Mouse (Mus musculus): ENCODE measurements around the gene Slc22a23.

Gene Slc22a23

DNA sequence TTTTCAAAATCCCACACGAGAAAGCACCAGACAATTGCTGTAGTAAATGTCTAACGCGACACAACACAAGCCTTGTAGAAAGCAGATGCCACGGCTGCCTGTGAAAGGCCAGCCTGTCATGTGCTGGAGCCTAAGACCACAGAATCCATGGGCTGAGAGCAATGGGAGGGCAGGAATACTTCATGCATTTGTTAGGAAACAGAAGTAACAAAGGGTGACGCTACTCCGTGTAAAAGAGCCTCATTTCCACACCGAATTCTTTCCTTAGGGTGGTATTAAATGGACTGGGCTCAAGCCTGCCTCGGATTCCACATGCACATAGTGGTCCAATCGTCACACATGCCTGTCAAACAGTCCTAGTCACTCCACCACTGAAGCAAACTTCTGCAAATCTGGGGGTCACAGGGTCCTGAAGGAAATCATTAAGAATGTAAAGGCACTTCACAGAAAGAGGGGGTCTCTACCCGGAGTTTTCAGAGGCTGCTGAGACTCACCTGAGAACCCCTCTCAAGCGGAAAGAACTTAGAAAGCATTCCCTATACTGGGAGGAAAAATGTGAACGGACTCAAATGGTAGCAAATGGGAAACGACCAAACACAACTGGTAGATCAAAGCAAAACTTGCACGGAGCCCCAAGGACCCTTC, 106.2 kb downstream of the Slc22a23 start:
- in situ Hi-C loops (cut with MboI, MseI), result no loop called here

- in situ Hi-C loops (cut with MboI, MseI), result no loop called here
Observed at GRCm38 (mm10) chr13:34235056-34235455, 109.9 kb downstream of the Slc22a23 start.

GRCm38 (mm10) chr13:34234439-34234838, 110.5 kb downstream of the Slc22a23 start:
- in situ Hi-C loops (cut with MboI, MseI), result no loop called here

- in situ Hi-C loops (cut with MboI, MseI), result no loop called here
Observed at GRCm38 (mm10) chr13:34232992-34233391, 112.0 kb downstream of the Slc22a23 start.

DNA sequence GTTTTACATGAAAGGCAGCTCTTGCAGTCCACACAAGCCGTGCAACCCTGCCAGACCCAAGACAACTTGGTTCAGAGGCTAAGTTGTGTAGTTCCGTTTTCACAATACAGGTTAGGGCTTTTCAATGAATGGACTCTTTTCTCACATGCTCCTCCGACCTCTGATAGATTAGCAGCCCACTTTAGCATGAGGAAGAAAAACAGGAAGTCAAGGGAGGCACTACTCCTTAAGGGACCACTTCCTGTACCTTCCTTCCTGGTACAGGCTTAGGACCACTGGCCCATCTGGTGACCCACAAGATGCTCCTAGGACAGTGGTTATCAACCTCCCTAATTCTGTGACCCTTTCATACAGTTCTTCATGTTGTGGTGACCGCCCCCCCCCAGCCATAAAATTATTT, 116.1 kb downstream of the Slc22a23 start:
- in situ Hi-C loops (cut with MboI, MseI), result no loop called here

GRCm38 (mm10) chr13:34227720-34228661, 117.0 kb downstream of the Slc22a23 start:
- in situ Hi-C loops (cut with MboI, MseI), result no loop called here

DNA sequence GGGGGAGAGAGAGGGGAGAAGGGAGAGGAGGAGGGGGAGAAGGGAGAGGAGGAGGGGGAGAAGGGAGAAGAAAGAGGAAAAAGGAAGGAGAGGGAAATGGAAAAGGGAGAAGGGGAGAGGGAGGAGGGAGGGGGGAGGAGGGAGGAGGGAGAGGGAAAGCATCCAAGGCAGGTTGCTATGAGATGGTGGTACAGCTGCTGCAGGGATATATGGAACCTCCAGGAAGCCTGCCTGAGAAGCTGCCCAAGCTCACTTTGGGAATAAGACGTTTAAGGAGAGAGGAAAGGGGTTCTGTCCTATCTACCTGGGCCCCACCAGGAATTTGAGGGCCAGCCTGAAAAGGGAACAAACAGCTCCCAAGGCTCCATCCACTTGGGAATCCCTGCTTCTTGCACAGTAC, 118.0 kb downstream of the Slc22a23 start:
- in situ Hi-C loops (cut with MboI, MseI), result no loop called here

DNA sequence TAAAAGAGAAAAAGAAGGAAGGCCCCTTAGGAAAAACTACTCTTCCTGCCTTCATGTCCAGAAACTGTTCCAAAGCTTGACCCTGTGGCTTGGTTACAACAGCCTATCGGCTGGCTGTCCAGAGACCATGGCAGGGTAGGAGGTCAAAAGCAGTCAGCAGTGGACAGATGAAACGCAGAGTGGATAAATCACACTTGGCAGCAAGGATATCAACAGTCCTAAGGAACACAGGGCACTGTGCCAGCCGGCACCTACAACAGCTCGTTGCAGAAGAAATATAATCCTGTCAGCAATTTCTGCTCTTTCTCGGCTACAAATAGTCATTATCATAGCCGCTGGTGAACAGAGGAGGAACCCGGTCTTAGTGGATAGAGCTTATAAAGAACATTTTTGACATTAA, 122.0 kb downstream of the Slc22a23 start:
- in situ Hi-C loops (cut with MboI, MseI), result no loop called here

GRCm38 (mm10) chr13:34219728-34220127, 125.3 kb downstream of the Slc22a23 start:
- in situ Hi-C loops (cut with MboI, MseI), result no loop called here

DNA sequence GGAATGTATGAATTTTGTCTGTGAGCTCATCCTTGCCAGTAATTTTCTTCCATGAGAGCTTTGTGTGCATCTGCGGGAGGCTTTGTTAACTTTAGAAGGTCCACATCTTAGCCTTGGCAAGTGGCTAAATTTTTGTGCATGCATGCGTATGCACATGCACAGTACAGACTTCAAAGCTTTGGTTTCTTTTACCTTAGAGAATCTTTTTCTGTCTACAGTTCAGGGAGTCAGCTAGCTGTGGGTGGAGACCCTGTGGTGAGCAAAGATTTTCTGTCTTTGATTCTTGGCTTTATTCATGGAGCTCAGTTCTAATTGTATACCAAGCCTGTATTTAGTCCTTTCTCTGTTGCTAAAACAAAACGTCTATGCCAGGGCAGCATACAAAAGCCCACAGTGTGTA, 126.2 kb downstream of the Slc22a23 start:
- in situ Hi-C loops (cut with MboI, MseI), result no loop called here

GRCm38 (mm10) chr13:34214855-34215254, 130.1 kb downstream of the Slc22a23 start:
- in situ Hi-C loops (cut with MboI, MseI), result no loop called here

- in situ Hi-C loops (cut with MboI, MseI), result no loop called here
Observed at GRCm38 (mm10) chr13:34212735-34213212, 132.2 kb downstream of the Slc22a23 start.

- in situ Hi-C loops (cut with MboI, MseI), result no loop called here
Observed at GRCm38 (mm10) chr13:34211261-34211775, 133.7 kb downstream of the Slc22a23 start.

GRCm38 (mm10) chr13:34207714-34208470, 137.1 kb downstream of the Slc22a23 start:
- in situ Hi-C loops (cut with MboI, MseI), result no loop called here

GRCm38 (mm10) chr13:34205216-34205615, 139.8 kb downstream of the Slc22a23 start:
- in situ Hi-C loops (cut with MboI, MseI), result no loop called here

DNA sequence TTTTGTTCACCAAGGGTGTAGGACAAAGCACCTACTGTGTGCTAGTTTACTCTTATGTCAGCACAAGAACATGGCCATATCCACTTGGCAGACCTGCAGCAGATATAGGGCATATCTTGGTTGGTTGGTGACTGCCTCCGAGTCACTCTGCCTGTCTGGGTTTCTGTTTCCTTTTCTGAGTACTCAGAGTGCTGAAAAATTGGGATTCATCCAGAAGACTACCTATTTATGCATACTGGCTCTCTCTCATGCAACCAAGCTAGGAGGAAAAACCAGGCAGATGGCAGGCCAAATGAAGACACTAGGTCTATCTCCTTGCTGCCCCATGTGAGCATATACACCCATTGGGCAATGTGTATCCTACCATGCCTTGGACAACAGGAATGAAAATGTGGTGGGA, 149.3 kb downstream of the Slc22a23 start:
- in situ Hi-C loops (cut with MboI, MseI), result no loop called here

DNA sequence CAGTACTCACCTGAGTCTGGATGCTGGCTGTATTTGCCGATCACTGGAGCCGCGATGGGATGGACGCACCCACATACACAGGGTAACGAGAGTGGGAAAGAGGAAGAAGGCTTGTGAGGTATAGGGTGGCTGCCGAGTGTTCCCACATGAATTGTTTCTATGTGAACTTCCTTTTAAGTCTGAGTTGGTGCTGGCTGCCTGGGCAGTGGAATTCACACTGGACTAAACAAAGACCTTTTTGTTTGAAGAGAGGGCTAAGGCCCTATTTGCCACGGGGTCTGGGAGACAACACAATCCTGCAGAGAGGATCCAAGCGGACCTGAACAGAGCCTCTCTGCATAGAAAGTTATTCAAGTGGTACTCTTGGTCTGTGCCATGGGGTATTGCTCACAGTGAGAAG, 151.6 kb downstream of the Slc22a23 start:
- in situ Hi-C loops (cut with MboI, MseI), result no loop called here

DNA sequence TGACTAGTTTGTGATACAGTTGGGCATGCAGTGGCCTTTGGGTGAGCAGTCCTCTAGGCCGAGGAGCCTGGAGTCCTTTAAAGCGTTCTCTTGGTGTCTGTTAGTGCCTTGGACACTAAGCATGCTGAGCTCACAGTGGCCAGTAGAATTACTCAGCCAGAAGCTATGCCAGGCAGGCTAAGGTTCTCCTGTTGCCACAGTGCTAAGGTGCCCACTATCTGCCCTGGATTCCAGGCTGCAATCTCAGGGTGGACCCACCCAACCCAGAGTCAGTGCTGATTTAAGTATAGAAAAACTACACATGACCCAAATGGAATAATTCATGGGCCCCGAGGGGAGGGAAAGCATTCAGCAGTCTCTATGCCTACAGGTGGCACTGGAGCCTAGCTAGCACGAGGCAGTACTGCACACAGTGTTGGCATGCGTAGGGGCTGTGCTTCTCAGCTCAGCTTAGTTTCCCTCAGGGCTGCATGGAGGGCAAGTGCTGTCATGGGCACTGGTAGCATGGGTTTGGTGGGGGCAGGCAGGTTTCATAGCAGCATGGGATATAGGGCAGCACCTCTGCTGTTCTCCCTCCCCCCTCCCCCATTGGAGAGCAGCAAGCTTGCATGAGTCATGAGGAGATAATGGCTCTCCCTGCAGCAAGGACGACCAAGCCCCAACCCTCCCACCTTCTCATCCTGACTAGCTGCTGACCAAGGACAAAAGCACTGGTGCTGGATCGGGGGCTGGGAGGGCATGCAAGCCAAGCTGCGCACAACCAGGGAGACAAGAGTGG, 152.4 kb downstream of the Slc22a23 start:
- in situ Hi-C loops (cut with MboI, MseI), result no loop called here

GRCm38 (mm10) chr13:34187571-34187970, 157.4 kb downstream of the Slc22a23 start:
- in situ Hi-C loops (cut with MboI, MseI), result loop anchor here (10.0 kb wide), 1 partner anchor 677 kb away; no protein-coding TSS in a partner anchor

DNA sequence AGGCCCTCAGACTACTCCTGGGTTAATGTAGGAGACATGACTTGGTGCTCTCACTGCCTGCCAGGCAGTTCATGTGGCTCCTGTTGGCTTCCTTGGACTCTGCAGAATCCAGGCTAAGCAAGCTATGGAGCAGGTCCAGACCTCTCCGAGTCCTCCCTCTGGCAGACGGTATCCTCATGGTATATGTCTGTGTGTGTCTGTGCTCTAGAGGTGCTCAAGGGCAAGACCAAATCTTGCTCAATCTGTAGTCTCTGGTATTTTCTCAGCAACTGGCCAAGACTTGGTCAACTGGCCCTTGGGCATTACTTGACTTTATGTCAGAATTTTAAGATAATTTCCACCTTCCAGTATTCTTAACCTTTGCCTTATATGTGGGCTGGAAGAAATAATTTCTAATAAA, 159.6 kb downstream of the Slc22a23 start:
- in situ Hi-C loops (cut with MboI, MseI), result loop anchor here (10.0 kb wide), 1 partner anchor 679 kb away; no protein-coding TSS in a partner anchor

DNA sequence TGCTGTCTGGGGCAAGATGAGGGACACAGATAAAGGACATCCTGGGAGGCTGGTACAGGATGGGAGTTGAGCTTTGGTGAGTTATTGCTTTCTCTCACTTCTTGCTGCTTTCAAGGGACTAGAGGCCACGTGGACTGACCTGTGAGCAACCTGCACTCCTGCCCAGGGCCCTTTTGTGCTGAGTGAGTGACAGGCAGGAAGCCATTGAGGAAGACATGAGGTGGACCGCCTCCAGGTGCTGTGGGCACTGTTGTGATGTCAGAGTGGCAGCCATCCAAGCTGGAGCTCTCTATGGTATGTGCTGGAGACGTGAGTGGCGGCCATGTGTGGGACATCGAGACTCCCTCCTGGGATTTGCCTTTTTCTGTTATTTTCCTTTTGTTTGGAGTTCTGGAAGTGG, 163.4 kb downstream of the Slc22a23 start:
- in situ Hi-C loops (cut with MboI, MseI), result loop anchor here (10.0 kb wide), 1 partner anchor 683 kb away; no protein-coding TSS in a partner anchor

Data from T-helper 1 cell (primary cell).